Mouse (Mus musculus) liver, adult 2 months (tissue): ENCODE data around the gene Asf1b.

Experiments used
- CTCF ChIP-seq: fragments of 200-500 bp; IDR thresholded peaks from 2 replicates; pipeline ENCODE4 v1.5.1; 2011; ENCODE audit warnings: low read depth, low read length, control low read depth
- POLR2A ChIP-seq: fragments of 200-500 bp; IDR thresholded peaks from 2 replicates; pipeline ENCODE4 v1.6.1; 2011; ENCODE audit warnings: low read length, control low read depth; ENCODE audit not compliant: insufficient read depth; ENCODE audit errors: extremely low read depth

GRCm38 (mm10) chr8:83924585-83924984 lies 30.7 kb upstream of the Asf1b start:
- TF ChIP-seq CTCF (no peak), POLR2A (no peak)
